Mouse (Mus musculus): ENCODE data around the gene Carmil2. TPM values are rescaled to one million over a fixed set of nuclear protein-coding genes. Genes with fewer than 3 reads are reported as not detected.

Carmil2 gene
- polyA plus RNA-seq (2017; shearing (Covaris generic)): 12.1 TPM

GRCm38 (mm10) chr8:105685796-105686308, at the start of gene Carmil2:
Carmil2 (plus strand) TSS chr8:105686274.

GRCm38 (mm10) chr8:105636963-105637510, 49.0 kb upstream of the Carmil2 start, which contains the start of gene Agrp:
Agrp (minus strand) TSS chr8:105637393.

GRCm38 (mm10) chr8:105700966-105701824, 15.1 kb downstream of the Carmil2 start, which contains the start of the genes Acd and Pard6a:
Acd (minus strand) TSS chr8:105701102.
Pard6a (plus strand) TSS chr8:105701148.

GRCm38 (mm10) chr8:105707498-105708403, 21.7 kb downstream of the Carmil2 start, which contains the start of the genes 4933405L10Rik and Enkd1:
4933405L10Rik (plus strand) TSS chr8:105707655.
Enkd1 (minus strand) TSS chr8:105708210.

Other genes starting within 250 kb of the Carmil2 start
- gene Tppp3, start 214.7 kb upstream of the Carmil2 start, polyA plus RNA-seq (2017; shearing (Covaris generic)): not detected
- 2.3 TPM for gene Zdhhc1, start 189.4 kb upstream of the Carmil2 start, polyA plus RNA-seq (2017; shearing (Covaris generic))
- gene Hsd11b2, start 167.5 kb upstream of the Carmil2 start, polyA plus RNA-seq (2017; shearing (Covaris generic)): not detected
- gene Atp6v0d1, start 120.2 kb upstream of the Carmil2 start, polyA plus RNA-seq (2017; shearing (Covaris generic)): 55.5 TPM
- gene Ripor1, start 81.0 kb upstream of the Carmil2 start, polyA plus RNA-seq (2017; shearing (Covaris generic)): 11.5 TPM
- 33.9 TPM for gene Ctcf, start 49.7 kb upstream of the Carmil2 start, polyA plus RNA-seq (2017; shearing (Covaris generic))
- gene Agrp, start 48.9 kb upstream of the Carmil2 start, polyA plus RNA-seq (2017; shearing (Covaris generic)): 0.72 TPM
- gene Acd, start 14.8 kb downstream of the Carmil2 start, polyA plus RNA-seq (2017; shearing (Covaris generic)): 95.6 TPM
- 10.6 TPM for gene Pard6a, start 14.9 kb downstream of the Carmil2 start, polyA plus RNA-seq (2017; shearing (Covaris generic))
- gene 4933405L10Rik, start 21.4 kb downstream of the Carmil2 start, polyA plus RNA-seq (2017; shearing (Covaris generic)): not detected
- 3.4 TPM for gene Enkd1, start 21.9 kb downstream of the Carmil2 start, polyA plus RNA-seq (2017; shearing (Covaris generic))
- 5.5 TPM for gene Gfod2, start 72.4 kb downstream of the Carmil2 start, polyA plus RNA-seq (2017; shearing (Covaris generic))
- 34.6 TPM for gene Ranbp10, start 141.1 kb downstream of the Carmil2 start, polyA plus RNA-seq (2017; shearing (Covaris generic))
- not detected for gene Tsnaxip1, start 141.5 kb downstream of the Carmil2 start, polyA plus RNA-seq (2017; shearing (Covaris generic))
- 20.2 TPM for gene Cenpt, start 167.0 kb downstream of the Carmil2 start, polyA plus RNA-seq (2017; shearing (Covaris generic))
- 7.6 TPM for gene Thap11, start 168.9 kb downstream of the Carmil2 start, polyA plus RNA-seq (2017; shearing (Covaris generic))
- gene Nutf2, start 174.3 kb downstream of the Carmil2 start, polyA plus RNA-seq (2017; shearing (Covaris generic)): 17.9 TPM
- gene Edc4, start 194.6 kb downstream of the Carmil2 start, polyA plus RNA-seq (2017; shearing (Covaris generic)): 105 TPM
- 2.1 TPM for gene Nrn1l, start 207.3 kb downstream of the Carmil2 start, polyA plus RNA-seq (2017; shearing (Covaris generic))
- gene Pskh1, start 214.2 kb downstream of the Carmil2 start, polyA plus RNA-seq (2017; shearing (Covaris generic)): 28.0 TPM
- gene Ctrl, start 247.6 kb downstream of the Carmil2 start, polyA plus RNA-seq (2017; shearing (Covaris generic)): 2.8 TPM